Mouse (Mus musculus): ENCODE data around the gene Top2b. TPM values are rescaled to one million over a fixed set of nuclear protein-coding genes. Genes with fewer than 3 reads are reported as not detected.

Top2b gene
- polyA plus RNA-seq, 1 experiment = 14.9 TPM

- H3K79me2 ChIP-seq (ENCODE audit: control insufficient read depth, insufficient read depth) = no peaks in the 10 kb centered on the region
- no peak overlapping the region for H3K4me2 ChIP-seq (ENCODE audit: low read depth)
- TF ChIP-seq CEBPB (IDR thresholded peaks at IDR 0.05; ENCODE audit: insufficient read depth, poor library complexity, severe bottlenecking) = no peak
- no peak for TF ChIP-seq POLR2A (IDR thresholded peaks at IDR 0.05; ENCODE audit: insufficient read length, low read depth)
- no peak for TF ChIP-seq USF1 (IDR thresholded peaks at IDR 0.05; ENCODE audit: low read depth)
- no peak for TF ChIP-seq MYOD1 (IDR thresholded peaks at IDR 0.05; ENCODE audit: control insufficient read depth in 1 of 3, insufficient read length in 2 of 3, low read depth in 2 of 3)
- no peak for TF ChIP-seq POLR2AphosphoS2 (IDR thresholded peaks at IDR 0.05; ENCODE audit: insufficient read length, low read depth)
- TF ChIP-seq TCF12 (IDR thresholded peaks at IDR 0.05; ENCODE audit: insufficient read depth, poor library complexity, severe bottlenecking) = no peak
- no peak overlapping the region for H3K4me3 ChIP-seq
- no peak overlapping the region for H3ac ChIP-seq (ENCODE audit: control insufficient read depth, insufficient read length)
- peaks cover 34% of the 10 kb centered on the region for H3K36me3 ChIP-seq (ENCODE audit: control insufficient read depth, insufficient read depth)
- no peaks in the 10 kb centered on the region for H3K27me3 ChIP-seq (ENCODE audit: control insufficient read depth, insufficient read depth, insufficient read length)
These were observed 49.2 kb downstream of the Top2b start for GRCm38 (mm10) chr14:16414163-16414562.

- no peak overlapping the region for H3K4me3 ChIP-seq
- H3K4me2 ChIP-seq (ENCODE audit: low read depth) = no peak overlapping the region
- no peaks in the 10 kb centered on the region for H3K27me3 ChIP-seq (ENCODE audit: control insufficient read depth, insufficient read depth, insufficient read length)
- TF ChIP-seq MYOG (IDR thresholded peaks at IDR 0.05; ENCODE audit: control insufficient read depth in 1 of 3, insufficient read depth in 1 of 3, insufficient read length in 2 of 3, low read depth in 2 of 3) (no peak), E2F4 (IDR thresholded peaks at IDR 0.05; ENCODE audit: insufficient read depth) (no peak), MAX (IDR thresholded peaks at IDR 0.05; ENCODE audit: low read depth) (no peak), TCF3 (IDR thresholded peaks at IDR 0.05; ENCODE audit: insufficient read length, low read depth) (no peak), POLR2AphosphoS2 (IDR thresholded peaks at IDR 0.05; ENCODE audit: insufficient read length, low read depth) (no peak), POLR2A (IDR thresholded peaks at IDR 0.05; ENCODE audit: insufficient read length, low read depth) (no peak), USF1 (IDR thresholded peaks at IDR 0.05; ENCODE audit: low read depth) (no peak), MYOD1 (IDR thresholded peaks at IDR 0.05; ENCODE audit: control insufficient read depth in 1 of 3, insufficient read length in 2 of 3, low read depth in 2 of 3) (no peak), CEBPB (IDR thresholded peaks at IDR 0.05; ENCODE audit: insufficient read depth, poor library complexity, severe bottlenecking) (no peak)
- no peak overlapping the region for H3ac ChIP-seq (ENCODE audit: control insufficient read depth, insufficient read length)
- peaks cover 48% of the 10 kb centered on the region for H3K36me3 ChIP-seq (ENCODE audit: control insufficient read depth, insufficient read depth)
- H3K79me2 ChIP-seq (ENCODE audit: control insufficient read depth, insufficient read depth) = no peaks in the 10 kb centered on the region
These were observed 62.6 kb downstream of the Top2b start for GRCm38 (mm10) chr14:16427569-16427968.

GRCm38 (mm10) chr14:16431941-16432499, 67.0 kb downstream of the Top2b start:
- H3ac ChIP-seq (ENCODE audit: control insufficient read depth, insufficient read length) = no peak overlapping the region
- no peak overlapping the region for H3K4me3 ChIP-seq
- no peak overlapping the region for H3K4me2 ChIP-seq (ENCODE audit: low read depth)
- peaks cover 22% of the 10 kb centered on the region for H3K36me3 ChIP-seq (ENCODE audit: control insufficient read depth, insufficient read depth)
- TF ChIP-seq REST (IDR thresholded peaks at IDR 0.05; ENCODE audit: insufficient read depth, insufficient read length) = no peak
- H3K79me2 ChIP-seq (ENCODE audit: control insufficient read depth, insufficient read depth) = no peaks in the 10 kb centered on the region
- H3K27me3 ChIP-seq (ENCODE audit: control insufficient read depth, insufficient read depth, insufficient read length) = no peaks in the 10 kb centered on the region

- no peak overlapping the region for H3K4me2 ChIP-seq (ENCODE audit: low read depth)
- no peaks in the 10 kb centered on the region for H3K79me2 ChIP-seq (ENCODE audit: control insufficient read depth, insufficient read depth)
- H3ac ChIP-seq (ENCODE audit: control insufficient read depth, insufficient read length) = no peak overlapping the region
- peaks cover 20% of the 10 kb centered on the region for H3K36me3 ChIP-seq (ENCODE audit: control insufficient read depth, insufficient read depth)
- TF ChIP-seq E2F4 (IDR thresholded peaks at IDR 0.05; ENCODE audit: insufficient read depth) (no peak), MYOG (IDR thresholded peaks at IDR 0.05; ENCODE audit: control insufficient read depth in 1 of 3, insufficient read depth in 1 of 3, insufficient read length in 2 of 3, low read depth in 2 of 3) (no peak), MAX (IDR thresholded peaks at IDR 0.05; ENCODE audit: low read depth) (no peak), MYOD1 (IDR thresholded peaks at IDR 0.05; ENCODE audit: control insufficient read depth in 1 of 3, insufficient read length in 2 of 3, low read depth in 2 of 3) (no peak), SRF (IDR thresholded peaks at IDR 0.05; ENCODE audit: control insufficient read depth, insufficient read length, low read depth) (no peak), CEBPB (IDR thresholded peaks at IDR 0.05; ENCODE audit: insufficient read depth, poor library complexity, severe bottlenecking) (no peak), POLR2AphosphoS2 (IDR thresholded peaks at IDR 0.05; ENCODE audit: insufficient read length, low read depth) (no peak), USF1 (IDR thresholded peaks at IDR 0.05; ENCODE audit: low read depth) (no peak), TCF3 (IDR thresholded peaks at IDR 0.05; ENCODE audit: insufficient read length, low read depth) (no peak), POLR2A (IDR thresholded peaks at IDR 0.05; ENCODE audit: insufficient read length, low read depth) (no peak), REST (IDR thresholded peaks at IDR 0.05; ENCODE audit: insufficient read depth, insufficient read length) (no peak), TCF12 (IDR thresholded peaks at IDR 0.05; ENCODE audit: insufficient read depth, poor library complexity, severe bottlenecking) (no peak)
- no peak overlapping the region for H3K4me3 ChIP-seq
- no peaks in the 10 kb centered on the region for H3K27me3 ChIP-seq (ENCODE audit: control insufficient read depth, insufficient read depth, insufficient read length)
These were observed 67.6 kb downstream of the Top2b start for GRCm38 (mm10) chr14:16432550-16432949.

GRCm38 (mm10) chr14:16433206-16433605, 68.2 kb downstream of the Top2b start:
- Histone ChIP-seq H3K36me3 (ENCODE audit: control insufficient read depth, insufficient read depth) (peaks cover 16% of the 10 kb centered on the region), H3K79me2 (ENCODE audit: control insufficient read depth, insufficient read depth) (no peaks in the 10 kb centered on the region), H3ac (ENCODE audit: control insufficient read depth, insufficient read length) (no peak overlapping the region), H3K27me3 (ENCODE audit: control insufficient read depth, insufficient read depth, insufficient read length) (no peaks in the 10 kb centered on the region), H3K4me3 (no peak overlapping the region), H3K4me2 (ENCODE audit: low read depth) (no peak overlapping the region)
- TF ChIP-seq REST (IDR thresholded peaks at IDR 0.05; ENCODE audit: insufficient read depth, insufficient read length) (no peak), POLR2A (IDR thresholded peaks at IDR 0.05; ENCODE audit: insufficient read length, low read depth) (no peak), POLR2AphosphoS2 (IDR thresholded peaks at IDR 0.05; ENCODE audit: insufficient read length, low read depth) (no peak), CEBPB (IDR thresholded peaks at IDR 0.05; ENCODE audit: insufficient read depth, poor library complexity, severe bottlenecking) (0 out of 2 replicates have a peak, but pooled peaks have one; percentile 33), TCF3 (IDR thresholded peaks at IDR 0.05; ENCODE audit: insufficient read length, low read depth) (no peak), E2F4 (IDR thresholded peaks at IDR 0.05; ENCODE audit: insufficient read depth) (no peak)

All from myocyte (in vitro differentiated cells).